Mouse (Mus musculus): ENCODE measurements around the gene Prkce. TPM values are rescaled to one million over a fixed set of nuclear protein-coding genes. Genes with fewer than 3 reads are reported as not detected.

The Prkce gene
- total RNA-seq, 1 experiment = 1.7 TPM

GRCm38 (mm10) chr17:86438278-86438661 is 270.7 kb downstream of the Prkce start:
- in situ Hi-C loops (cut with MboI; ENCODE audit: low sequenced_read_pairs in 2 of 2, unreplicated experiment in 2 of 2) = no loop called here
- TF ChIP-seq CHD2 (IDR thresholded peaks at IDR 0.05; ENCODE audit: low read depth, low read length) (no peak), HCFC1 (IDR thresholded peaks at IDR 0.05; ENCODE audit: borderline replicate concordance, insufficient read depth, low read length) (no peak)
- DNase-seq (ENCODE audit: low read depth, low spot score) = no peak
- Histone ChIP-seq H3K4me3 (ENCODE audit: insufficient read depth in 1 of 2, low read depth in 1 of 2, low read length in 2 of 2, poor library complexity in 1 of 2, severe bottlenecking in 1 of 2) (no peak overlapping the region), H3K36me3 (ENCODE audit: control insufficient read depth, insufficient read depth, low read length, poor library complexity, severe bottlenecking) (no peaks in the 10 kb centered on the region), H3K9ac (ENCODE audit: insufficient read depth, low read depth, low read length, poor library complexity, severe bottlenecking) (no peak overlapping the region), H3K4me1 (ENCODE audit: control insufficient read depth in 2 of 2, insufficient read depth in 2 of 2, low read length in 2 of 2, poor library complexity in 1 of 2) (peaks cover 0 to 5% of the 10 kb centered on the region in 2 experiments; a peak in 2 of 4 replicates), H3K9me3 (ENCODE audit: control insufficient read depth, insufficient read depth, low read depth, low read length) (no peaks in the 10 kb centered on the region), H3K27ac (ENCODE audit: insufficient read depth, low read depth, low read length, poor library complexity, severe bottlenecking) (no peak overlapping the region)

- DNase-seq (ENCODE audit: low read depth, low spot score) = no peak
- Histone ChIP-seq H3K9ac (ENCODE audit: insufficient read depth, low read depth, low read length, poor library complexity, severe bottlenecking) (no peak overlapping the region), H3K4me3 (ENCODE audit: insufficient read depth in 1 of 2, low read depth in 1 of 2, low read length in 2 of 2, poor library complexity in 1 of 2, severe bottlenecking in 1 of 2) (no peak overlapping the region), H3K27ac (ENCODE audit: insufficient read depth, low read depth, low read length, poor library complexity, severe bottlenecking) (no peak overlapping the region), H3K4me1 (ENCODE audit: control insufficient read depth in 2 of 2, insufficient read depth in 2 of 2, low read length in 2 of 2, poor library complexity in 1 of 2) (peaks cover 0 to 5% of the 10 kb centered on the region in 2 experiments; a peak in 2 of 4 replicates), H3K36me3 (ENCODE audit: control insufficient read depth, insufficient read depth, low read length, poor library complexity, severe bottlenecking) (no peaks in the 10 kb centered on the region), H3K9me3 (ENCODE audit: control insufficient read depth, insufficient read depth, low read depth, low read length) (no peaks in the 10 kb centered on the region)
- in situ Hi-C loops (cut with MboI; ENCODE audit: low sequenced_read_pairs in 2 of 2, unreplicated experiment in 2 of 2) = no loop called here
- TF ChIP-seq HCFC1 (IDR thresholded peaks at IDR 0.05; ENCODE audit: borderline replicate concordance, insufficient read depth, low read length) = no peak
- TF ChIP-seq CHD2 (IDR thresholded peaks at IDR 0.05; ENCODE audit: low read depth, low read length) = no peak
- TF ChIP-seq ZC3H11A (IDR thresholded peaks at IDR 0.05; ENCODE audit: borderline replicate concordance, low read depth, low read length) = no peak
- TF ChIP-seq MAFK (IDR thresholded peaks at IDR 0.05; ENCODE audit: insufficient read depth, low read depth, low read length) = no peak
- TF ChIP-seq ZNF384 (IDR thresholded peaks at IDR 0.05; ENCODE audit: low read depth, low read length) = no peak
These were observed 271.2 kb downstream of the Prkce start for GRCm38 (mm10) chr17:86438763-86439162.

DNA sequence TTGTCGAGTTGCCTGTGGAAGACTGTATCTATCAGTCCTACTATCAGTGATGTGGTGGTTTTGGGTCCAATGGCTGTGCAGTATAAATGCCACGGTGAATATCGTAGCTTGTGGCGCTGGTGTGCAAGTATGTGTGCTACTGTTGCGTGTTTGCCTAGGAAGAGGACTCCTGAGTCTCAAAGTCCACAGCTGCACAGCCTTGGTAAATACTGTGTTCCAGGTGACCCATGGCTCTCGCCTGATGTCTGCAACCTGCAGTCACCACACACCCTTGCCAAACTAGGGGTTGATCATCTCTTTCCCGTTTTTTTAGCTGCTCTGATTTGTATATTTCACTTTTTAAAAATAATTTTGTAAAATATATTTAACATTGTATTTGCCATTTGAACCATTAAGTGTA is 273.5 kb downstream of the Prkce start:
- Histone ChIP-seq H3K9me3 (ENCODE audit: control insufficient read depth, insufficient read depth, low read depth, low read length) (no peaks in the 10 kb centered on the region), H3K9ac (ENCODE audit: insufficient read depth, low read depth, low read length, poor library complexity, severe bottlenecking) (no peak overlapping the region), H3K4me1 (ENCODE audit: control insufficient read depth in 2 of 2, insufficient read depth in 2 of 2, low read length in 2 of 2, poor library complexity in 1 of 2) (peaks cover 0 to 7% of the 10 kb centered on the region in 2 experiments; a peak in 1 of 4 replicates), H3K36me3 (ENCODE audit: control insufficient read depth, insufficient read depth, low read length, poor library complexity, severe bottlenecking) (no peaks in the 10 kb centered on the region), H3K4me3 (ENCODE audit: insufficient read depth in 1 of 2, low read depth in 1 of 2, low read length in 2 of 2, poor library complexity in 1 of 2, severe bottlenecking in 1 of 2) (no peak overlapping the region), H3K27ac (ENCODE audit: insufficient read depth, low read depth, low read length, poor library complexity, severe bottlenecking) (no peak overlapping the region)
- TF ChIP-seq ZC3H11A (IDR thresholded peaks at IDR 0.05; ENCODE audit: borderline replicate concordance, low read depth, low read length) (no peak), ZNF384 (IDR thresholded peaks at IDR 0.05; ENCODE audit: low read depth, low read length) (no peak), HCFC1 (IDR thresholded peaks at IDR 0.05; ENCODE audit: borderline replicate concordance, insufficient read depth, low read length) (no peak), CHD2 (IDR thresholded peaks at IDR 0.05; ENCODE audit: low read depth, low read length) (no peak), MAFK (IDR thresholded peaks at IDR 0.05; ENCODE audit: insufficient read depth, low read depth, low read length) (no peak)
- in situ Hi-C loops (cut with MboI; ENCODE audit: low sequenced_read_pairs in 2 of 2, unreplicated experiment in 2 of 2) = no loop called here
- DNase-seq (ENCODE audit: low read depth, low spot score) = no peak

- in situ Hi-C loops (cut with MboI; ENCODE audit: low sequenced_read_pairs in 2 of 2, unreplicated experiment in 2 of 2) = no loop called here
- no peak for TF ChIP-seq HCFC1 (IDR thresholded peaks at IDR 0.05; ENCODE audit: borderline replicate concordance, insufficient read depth, low read length)
- TF ChIP-seq MAFK (IDR thresholded peaks at IDR 0.05; ENCODE audit: insufficient read depth, low read depth, low read length) = no peak
- TF ChIP-seq CHD2 (IDR thresholded peaks at IDR 0.05; ENCODE audit: low read depth, low read length) = no peak
- TF ChIP-seq ZC3H11A (IDR thresholded peaks at IDR 0.05; ENCODE audit: borderline replicate concordance, low read depth, low read length) = no peak
- TF ChIP-seq ZNF384 (IDR thresholded peaks at IDR 0.05; ENCODE audit: low read depth, low read length) = no peak
- no peaks in the 10 kb centered on the region for H3K36me3 ChIP-seq (ENCODE audit: control insufficient read depth, insufficient read depth, low read length, poor library complexity, severe bottlenecking)
These were observed 276.3 kb downstream of the Prkce start for GRCm38 (mm10) chr17:86443886-86444285.

More at GRCm38 (mm10) chr17:86443886-86444285, 276.3 kb downstream of the Prkce start:
- Histone ChIP-seq H3K9ac (ENCODE audit: insufficient read depth, low read depth, low read length, poor library complexity, severe bottlenecking) (no peak overlapping the region), H3K4me3 (ENCODE audit: insufficient read depth in 1 of 2, low read depth in 1 of 2, low read length in 2 of 2, poor library complexity in 1 of 2, severe bottlenecking in 1 of 2) (no peak overlapping the region), H3K4me1 (ENCODE audit: control insufficient read depth in 2 of 2, insufficient read depth in 2 of 2, low read length in 2 of 2, poor library complexity in 1 of 2) (peaks cover 0 to 5% of the 10 kb centered on the region in 2 experiments; a peak in 1 of 4 replicates), H3K9me3 (ENCODE audit: control insufficient read depth, insufficient read depth, low read depth, low read length) (peaks cover 6% of the 10 kb centered on the region; the same call in 1 of the 2 replicates), H3K27ac (ENCODE audit: insufficient read depth, low read depth, low read length, poor library complexity, severe bottlenecking) (no peak overlapping the region)
- no peak for DNase-seq (ENCODE audit: low read depth, low spot score)
